Comparison of ENCODE assay signal across 25 mouse cellular contexts in genomic region chr16:43511531-43511930, GRCm38 (mm10).
DNase-seq lines count a peak whose midpoint lies in the region; ATAC-seq and TF ChIP-seq lines count a peak whose summit lies in the region.
"Had no signal": no experiment of that assay in that cellular context is flagged by ENCODE, and none has a peak within 500 bp of the region (broad histone marks: within the 10 kb centered on the region; RNA-seq: fewer than 3 reads in every experiment).

No protein-coding gene starts in this region.

- H3K4me1 ChIP-seq in forebrain, embryonic 13.5 days: peaks cover 56% of the 10 kb centered on the region
- H3K4me1 ChIP-seq in forebrain, embryonic 11.5 days (replicated peaks; ENCODE audit: control insufficient read depth, insufficient read depth, low read length): peaks cover 6% of the 10 kb centered on the region
- 0 out of 2 replicates have a peak, but pooled peaks cover 7% of the 10 kb centered on the region for H3K4me1 ChIP-seq in forebrain, postnatal 0 days (ENCODE audit: insufficient read depth)
- H3K4me1 ChIP-seq in embryonic facial prominence, embryonic 10.5 days: peaks cover 7% of the 10 kb centered on the region
- H3K4me1 ChIP-seq: liver, embryonic 12.5 days had no signal

- WGBS in forebrain, embryonic 13.5 days: 57% methylated on average over 4 of the region's 4 CpGs
- WGBS in forebrain, embryonic 11.5 days: 86% methylated on average over 4 of the region's 4 CpGs
- 18% methylated on average over 4 of the region's 4 CpGs for WGBS in forebrain, postnatal 0 days
- 85% methylated on average over 4 of the region's 4 CpGs for WGBS in embryonic facial prominence, embryonic 10.5 days

- no peaks in the 10 kb centered on the region; the same call in 1 of the 2 replicates for H3K36me3 ChIP-seq in forebrain, embryonic 13.5 days (ENCODE audit: poor library complexity, severe bottlenecking)
- no peaks in the 10 kb centered on the region for H3K36me3 ChIP-seq in forebrain, embryonic 11.5 days (ENCODE audit: control insufficient read depth, insufficient read depth, low read length)
- H3K36me3 ChIP-seq in forebrain, postnatal 0 days (ENCODE audit: insufficient read depth): no peaks in the 10 kb centered on the region
- H3K36me3 ChIP-seq in embryonic facial prominence, embryonic 10.5 days (replicated peaks): no peaks in the 10 kb centered on the region
- H3K36me3 ChIP-seq: G1E; heart, embryonic 12.5 days; hindbrain, embryonic 12.5 days; limb, embryonic 13.5 days; liver, embryonic 12.5 days; stomach, embryonic 15.5 days had no signal

- H3K9ac ChIP-seq in forebrain, embryonic 13.5 days: peak overlapping the region; percentile 14; the same call in 1 of the 2 replicates
- H3K9ac ChIP-seq in forebrain, embryonic 11.5 days (ENCODE audit: low read length): no peak overlapping the region
- peak overlapping the region; percentile 62; the same call in 1 of the 2 replicates for H3K9ac ChIP-seq in forebrain, postnatal 0 days
- H3K9ac ChIP-seq: heart, embryonic 12.5 days; hindbrain, embryonic 12.5 days; limb, embryonic 13.5 days; liver, embryonic 12.5 days; stomach, embryonic 15.5 days had no signal

- DNase-seq in forebrain, embryonic 11.5 days (ENCODE audit: low spot score): no peak
- DNase-seq in left cerebral cortex, adult 2 months (ENCODE audit: extremely low spot score in 1 of 2, low spot score in 2 of 2): no peak
- DNase-seq in left cerebral cortex, adult 11 months (ENCODE audit: low spot score): no peak
- peak; percentile 80 for DNase-seq in brain, embryonic 14.5 days (ENCODE audit: low read depth)
- DNase-seq in forebrain, postnatal 0 days: no peak
- DNase-seq in embryonic facial prominence, embryonic 10.5 days (ENCODE audit: low spot score): no peak
- DNase-seq in kidney, adult 11 months: no peak
- DNase-seq: adrenal gland, postnatal 36 days; cerebellum, adult 11 months; embryo, embryonic 11 days; gastrocnemius, postnatal 25 days; heart, postnatal 10 days; kidney, adult 2 months; lung, adult 2 months; thymus, postnatal 25 days had no signal

- ATAC-seq in forebrain, embryonic 13.5 days: 0 out of 2 replicates have a peak, but pooled peaks have one; percentile 29
- ATAC-seq in forebrain, embryonic 11.5 days (replicated peaks; ENCODE audit: low FRiP score): no peak
- no peak for ATAC-seq in forebrain, postnatal 0 days
- ATAC-seq: inflammation-experienced regulatory T-cells, adult 6 months; liver, embryonic 12.5 days; Patski had no signal

- H3K4me2 ChIP-seq in forebrain, embryonic 13.5 days: peak overlapping the region; percentile 57
- H3K4me2 ChIP-seq in forebrain, embryonic 11.5 days (ENCODE audit: low read depth, low read length, severe bottlenecking): no peak overlapping the region
- peak overlapping the region; percentile 52 for H3K4me2 ChIP-seq in forebrain, postnatal 0 days (ENCODE audit: low read depth)
- H3K4me2 ChIP-seq: heart, embryonic 12.5 days; hindbrain, embryonic 12.5 days; limb, embryonic 13.5 days; liver, embryonic 12.5 days; stomach, embryonic 15.5 days had no signal

- 0 out of 2 replicates have a peak overlapping the region, but pooled peaks have one; percentile 5 for H3K4me3 ChIP-seq in forebrain, embryonic 13.5 days
- H3K4me3 ChIP-seq in forebrain, embryonic 11.5 days (ENCODE audit: low read depth, low read length): no peak overlapping the region
- H3K4me3 ChIP-seq in left cerebral cortex, adult 2 months: no peak overlapping the region
- peak overlapping the region; percentile 33 for H3K4me3 ChIP-seq in forebrain, postnatal 0 days (ENCODE audit: low read depth, low read length)
- H3K4me3 ChIP-seq in embryonic facial prominence, embryonic 10.5 days: no peak overlapping the region
- H3K4me3 ChIP-seq: heart, embryonic 12.5 days; hindbrain, embryonic 12.5 days; limb, embryonic 13.5 days; liver, embryonic 12.5 days; stomach, embryonic 15.5 days had no signal

- intact Hi-C loops in left cerebral cortex, adult 2 months (cut with DNase I): no loop called here

- no peaks in the 10 kb centered on the region for H3K27me3 ChIP-seq in forebrain, embryonic 13.5 days
- no peaks in the 10 kb centered on the region for H3K27me3 ChIP-seq in forebrain, embryonic 11.5 days (ENCODE audit: control insufficient read depth, insufficient read depth, low read length)
- H3K27me3 ChIP-seq in forebrain, postnatal 0 days (ENCODE audit: insufficient read depth, low read length): no peaks in the 10 kb centered on the region
- no peaks in the 10 kb centered on the region; the same call in 1 of the 2 replicates for H3K27me3 ChIP-seq in embryonic facial prominence, embryonic 10.5 days (replicated peaks; ENCODE audit: low read depth, poor library complexity, severe bottlenecking)
- H3K27me3 ChIP-seq: heart, embryonic 12.5 days; hindbrain, embryonic 12.5 days; limb, embryonic 13.5 days; liver, embryonic 12.5 days; Patski; stomach, embryonic 15.5 days had no signal

- no peak for TF ChIP-seq POLR2A in brain, embryonic 14.5 days (IDR thresholded peaks at IDR 0.05; ENCODE audit: borderline replicate concordance, extremely low read depth, insufficient read depth, insufficient read length, poor library complexity, severe bottlenecking)

- 0 out of 2 replicates have a peak overlapping the region, but pooled peaks have one; percentile 11 for H3K27ac ChIP-seq in forebrain, embryonic 13.5 days
- no peak overlapping the region for H3K27ac ChIP-seq in forebrain, embryonic 11.5 days (ENCODE audit: low read depth, low read length)
- H3K27ac ChIP-seq in left cerebral cortex, adult 2 months: peak overlapping the region; percentile 50; the same call in 1 of the 2 replicates
- H3K27ac ChIP-seq in forebrain, postnatal 0 days (ENCODE audit: low read depth, low read length): peak overlapping the region; percentile 80
- H3K27ac ChIP-seq in embryonic facial prominence, embryonic 10.5 days (replicated peaks): no peak overlapping the region
- H3K27ac ChIP-seq: hindbrain, embryonic 12.5 days; kidney, postnatal 0 days; limb, embryonic 13.5 days; liver, embryonic 12.5 days; stomach, embryonic 15.5 days had no signal

- no peak for TF ChIP-seq CTCF in left cerebral cortex, adult 2 months (IDR thresholded peaks at IDR 0.05)
- no peak for TF ChIP-seq CTCF in brain, embryonic 14.5 days (IDR thresholded peaks at IDR 0.05; ENCODE audit: borderline replicate concordance, extremely low read depth, insufficient read depth, insufficient read length)
- no peak for TF ChIP-seq CTCF in forebrain, postnatal 0 days (IDR thresholded peaks at IDR 0.05; ENCODE audit: low read depth)

- no peaks in the 10 kb centered on the region for H3K9me3 ChIP-seq in forebrain, embryonic 13.5 days (replicated peaks)
- no peaks in the 10 kb centered on the region for H3K9me3 ChIP-seq in forebrain, embryonic 11.5 days (ENCODE audit: control insufficient read depth, low read length)
- H3K9me3 ChIP-seq in forebrain, postnatal 0 days (ENCODE audit: low read length): no peaks in the 10 kb centered on the region
- no peaks in the 10 kb centered on the region for H3K9me3 ChIP-seq in embryonic facial prominence, embryonic 10.5 days
- H3K9me3 ChIP-seq: G1E; heart, embryonic 12.5 days; hindbrain, embryonic 12.5 days; limb, embryonic 13.5 days; liver, embryonic 12.5 days; stomach, embryonic 15.5 days had no signal

Comparison
In these comparisons a context has a peak if more than half of its experiments do, and no peak if none do; other contexts are left out.
1. H3K27ac ChIP-seq: peak in forebrain, embryonic 13.5 days (single experiment), left cerebral cortex, adult 2 months (single experiment) and forebrain, postnatal 0 days (single experiment); none in forebrain, embryonic 11.5 days (single experiment) and embryonic facial prominence, embryonic 10.5 days (single experiment).
2. H3K4me3 ChIP-seq: peak in forebrain, embryonic 13.5 days (single experiment) and forebrain, postnatal 0 days (single experiment); none in forebrain, embryonic 11.5 days (single experiment), left cerebral cortex, adult 2 months (single experiment) and embryonic facial prominence, embryonic 10.5 days (single experiment).